Mouse (Mus musculus) forebrain, embryonic 11.5 days (tissue): ENCODE measurements at regions not wholly inside any gene's neighbourhood (a gene's known extent, or its start where the extent isn't known, plus 50 kb on each side); places are given as distances from the start of the nearest gene placed in this dataset.

Source experiments
- ATAC-seq: fragments of 200-750 bp; cut with Nextera tagmentation; replicated peaks from 2 replicates; pipeline ENCODE4 v1.8.0; 2017; ENCODE audit warnings: moderate TSS enrichment; ENCODE audit not compliant: low FRiP score
- DNase-seq: peaks from one replicate; pipeline ENCODE4 v3.0.0-alpha.2; 2017; ENCODE audit warnings: low spot score
- H3K27ac ChIP-seq: fragments of 300-500 bp; sonication (generic); 2 replicates; pipeline ENCODE4 v1.5.1; 2014; ENCODE audit warnings: low read depth, low read length
- H3K27me3 ChIP-seq: fragments of 300-500 bp; sonication (generic); 2 replicates; pipeline ENCODE4 v1.6.1; 2014; ENCODE audit warnings: mild to moderate bottlenecking, low read length, mixed read lengths; ENCODE audit not compliant: control insufficient read depth, insufficient read depth
- H3K36me3 ChIP-seq: fragments of 300-500 bp; sonication (generic); 2 replicates; pipeline ENCODE4 v1.6.1; 2014; ENCODE audit warnings: mild to moderate bottlenecking, low read length, moderate library complexity, mixed read lengths; ENCODE audit not compliant: control insufficient read depth, insufficient read depth
- H3K4me1 ChIP-seq: fragments of 300-500 bp; sonication (generic); replicated peaks from 2 replicates; pipeline ENCODE4 v1.6.1; 2014; ENCODE audit warnings: low read length, mixed read lengths; ENCODE audit not compliant: control insufficient read depth, insufficient read depth
- H3K4me2 ChIP-seq: fragments of 300-500 bp; sonication (generic); 2 replicates; pipeline ENCODE4 v1.6.1; 2014; ENCODE audit warnings: low read depth, mild to moderate bottlenecking, low read length, moderate library complexity, mixed read lengths; ENCODE audit not compliant: severe bottlenecking
- H3K4me3 ChIP-seq: fragments of 300-500 bp; sonication (generic); 2 replicates; pipeline ENCODE4 v1.5.1; 2014; ENCODE audit warnings: low read depth, low read length
- H3K9ac ChIP-seq: fragments of 300-500 bp; sonication (generic); 2 replicates; pipeline ENCODE4 v1.6.1; 2014; ENCODE audit warnings: low read length
- H3K9me3 ChIP-seq: fragments of 300-500 bp; sonication (generic); 2 replicates; pipeline ENCODE4 v1.6.1; 2016; ENCODE audit warnings: low read length, mixed read lengths; ENCODE audit not compliant: control insufficient read depth
- WGBS: fragments of 180-500 bp; shearing (Covaris S2); extraction: QIAGEN DNeasy Blood & Tissue Kit; methylation state at CpG from one replicate; pipeline ENCODE4 v1.1.7; 2014; 5-methylcytosine and 5-hydroxymethylcytosine counted together

GRCm38 (mm10) chr7:71524119-71524518, 172.8 kb upstream of the Gm10295 start:
- Histone ChIP-seq H3K4me1 (no peaks in the 10 kb centered on the region), H3K36me3 (no peaks in the 10 kb centered on the region), H3K4me3 (no peak overlapping the region), H3K4me2 (no peak overlapping the region), H3K9ac (no peak overlapping the region), H3K9me3 (no peaks in the 10 kb centered on the region), H3K27ac (no peak overlapping the region), H3K27me3 (no peaks in the 10 kb centered on the region)
- 81% methylated on average over 2 of the region's 2 CpGs for WGBS
- DNase-seq (no peak), ATAC-seq (no peak)

GRCm38 (mm10) chr7:71507379-71507778, 156.1 kb upstream of the Gm10295 start:
- WGBS, result 77% methylated on average over 3 of the region's 3 CpGs
- DNase-seq, result no peak
- no peaks in the 10 kb centered on the region for H3K4me1 ChIP-seq
- no peak for ATAC-seq
- no peaks in the 10 kb centered on the region for H3K27me3 ChIP-seq
- no peak overlapping the region for H3K9ac ChIP-seq
- no peaks in the 10 kb centered on the region for H3K36me3 ChIP-seq
- H3K4me2 ChIP-seq, result no peak overlapping the region
- H3K27ac ChIP-seq, result no peak overlapping the region
- no peaks in the 10 kb centered on the region for H3K9me3 ChIP-seq
- H3K4me3 ChIP-seq, result no peak overlapping the region

- Histone ChIP-seq H3K4me2 (no peak overlapping the region), H3K27me3 (no peaks in the 10 kb centered on the region), H3K4me1 (no peaks in the 10 kb centered on the region), H3K9me3 (no peaks in the 10 kb centered on the region), H3K4me3 (no peak overlapping the region), H3K9ac (no peak overlapping the region), H3K36me3 (no peaks in the 10 kb centered on the region), H3K27ac (no peak overlapping the region)
- WGBS, result 67% methylated on average over 6 of the region's 6 CpGs
- no peak for ATAC-seq
- no peak for DNase-seq
Observed at GRCm38 (mm10) chr7:71500719-71501118, 149.4 kb upstream of the Gm10295 start.

- DNase-seq (no peak), ATAC-seq (no peak)
- H3K4me3 ChIP-seq, result no peak overlapping the region
- H3K4me1 ChIP-seq, result no peaks in the 10 kb centered on the region
- no peaks in the 10 kb centered on the region for H3K9me3 ChIP-seq
- no peaks in the 10 kb centered on the region for H3K36me3 ChIP-seq
- no peak overlapping the region for H3K9ac ChIP-seq
- 89% methylated on average over 7 of the region's 7 CpGs for WGBS
- H3K27ac ChIP-seq, result no peak overlapping the region
- H3K27me3 ChIP-seq, result no peaks in the 10 kb centered on the region
- no peak overlapping the region for H3K4me2 ChIP-seq
Observed at GRCm38 (mm10) chr7:71498123-71498522, 146.8 kb upstream of the Gm10295 start.

- DNase-seq (no peak), ATAC-seq (no peak)
- 71% methylated on average over 4 of the region's 4 CpGs for WGBS
- no peak overlapping the region for H3K27ac ChIP-seq
- no peaks in the 10 kb centered on the region for H3K4me1 ChIP-seq
- no peaks in the 10 kb centered on the region for H3K36me3 ChIP-seq
- no peak overlapping the region for H3K4me2 ChIP-seq
- no peak overlapping the region for H3K4me3 ChIP-seq
- H3K27me3 ChIP-seq, result no peaks in the 10 kb centered on the region
- H3K9ac ChIP-seq, result no peak overlapping the region
- no peaks in the 10 kb centered on the region for H3K9me3 ChIP-seq
Observed at GRCm38 (mm10) chr7:71491128-71491527, 139.8 kb upstream of the Gm10295 start.

- Histone ChIP-seq H3K36me3 (no peaks in the 10 kb centered on the region), H3K9me3 (no peaks in the 10 kb centered on the region), H3K4me1 (no peaks in the 10 kb centered on the region), H3K27me3 (no peaks in the 10 kb centered on the region), H3K9ac (no peak overlapping the region), H3K4me3 (no peak overlapping the region), H3K4me2 (no peak overlapping the region), H3K27ac (no peak overlapping the region)
- 89% methylated on average over 7 of the region's 7 CpGs for WGBS
- no peak for ATAC-seq
- DNase-seq, result no peak
Observed at GRCm38 (mm10) chr7:71488016-71488650, 136.8 kb upstream of the Gm10295 start.

- no peak overlapping the region for H3K27ac ChIP-seq
- ATAC-seq (no peak), DNase-seq (no peak)
- WGBS, result 82% methylated on average over 4 of the region's 4 CpGs
- H3K4me2 ChIP-seq, result no peak overlapping the region
- H3K27me3 ChIP-seq, result no peaks in the 10 kb centered on the region
- H3K9ac ChIP-seq, result no peak overlapping the region
- H3K36me3 ChIP-seq, result no peaks in the 10 kb centered on the region
- H3K4me1 ChIP-seq, result no peaks in the 10 kb centered on the region
- H3K4me3 ChIP-seq, result no peak overlapping the region
- no peaks in the 10 kb centered on the region for H3K9me3 ChIP-seq
Observed at GRCm38 (mm10) chr7:71475383-71475782, 124.1 kb upstream of the Gm10295 start.

- Histone ChIP-seq H3K9me3 (no peaks in the 10 kb centered on the region), H3K4me2 (no peak overlapping the region), H3K9ac (no peak overlapping the region), H3K36me3 (no peaks in the 10 kb centered on the region), H3K4me3 (no peak overlapping the region), H3K27ac (no peak overlapping the region), H3K4me1 (no peaks in the 10 kb centered on the region), H3K27me3 (no peaks in the 10 kb centered on the region)
- ATAC-seq (no peak), DNase-seq (no peak)
- 84% methylated on average over 12 of the region's 12 CpGs for WGBS
Observed at GRCm38 (mm10) chr7:71472384-71473141, 121.3 kb upstream of the Gm10295 start.
